Mouse (Mus musculus) layer of hippocampus, postnatal 14 days (tissue): ENCODE measurements around the gene Rfk. TPM values are rescaled to one million over a fixed set of nuclear protein-coding genes. Genes with fewer than 3 reads are reported as not detected.

Experiments used
- DNase-seq, 2 experiments: peaks; one replicate each; pipeline ENCODE4 v3.0.0; 2021 to 2022; ENCODE audit warnings: low spot score in 2 of 2, mixed read lengths in 1 of 2
- total RNA-seq, 2 experiments: library from RNA; stranded (reverse); gene quantifications; 2 replicates each; pipeline ENCODE4 v1.2.3; 2021

Gene Rfk
- total RNA-seq, 2 experiments from 2014 or later, result 58.2 to 61.4 TPM

DNA sequence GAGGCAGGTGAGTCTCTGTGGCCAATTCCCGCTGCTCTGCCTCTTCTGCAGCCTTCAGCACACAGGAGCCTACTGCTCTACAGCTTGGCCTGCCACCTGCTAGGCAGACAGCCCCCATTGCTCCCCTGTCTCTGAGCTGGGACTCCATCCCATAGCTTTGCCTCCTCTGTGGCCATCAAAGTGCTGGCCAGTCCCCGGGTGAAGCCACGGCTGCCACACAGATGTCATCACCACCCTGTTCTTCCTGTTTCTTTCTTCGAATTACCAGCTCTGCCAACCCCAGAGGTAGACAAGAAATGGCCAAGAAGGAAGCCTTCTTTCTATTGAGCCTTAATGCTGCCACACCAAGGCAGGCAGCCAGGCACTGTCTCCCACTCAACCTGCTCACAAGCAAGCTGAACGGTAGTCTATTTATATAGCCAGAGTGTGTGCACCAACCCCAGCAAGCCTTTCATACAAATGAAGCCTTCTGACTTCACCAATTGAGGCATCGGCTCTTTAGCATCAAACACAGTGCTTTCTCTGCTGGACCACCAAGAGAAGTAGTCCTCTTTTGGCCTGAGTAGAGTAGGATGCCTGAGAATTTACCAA is 10.9 kb upstream of the Rfk start:
- no peak for DNase-seq

DNA sequence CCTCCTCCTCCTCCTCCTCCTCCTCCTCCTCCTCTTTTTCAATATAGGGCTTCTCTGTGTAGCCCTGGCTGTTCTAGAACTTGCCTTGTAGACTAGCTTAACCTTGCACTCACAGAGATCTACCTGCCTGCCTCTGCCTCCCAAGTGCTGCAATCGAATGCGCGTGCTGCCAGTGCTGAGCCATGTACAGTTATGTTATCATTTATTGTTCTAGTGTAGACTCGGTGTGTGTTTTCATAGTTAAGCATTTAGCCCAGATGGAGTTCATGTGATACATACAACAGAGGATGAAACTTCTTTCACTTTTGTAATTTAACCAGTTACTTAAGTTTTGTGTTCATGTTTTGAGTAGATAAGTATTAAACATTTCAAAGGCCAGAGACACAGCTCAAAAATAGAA is 8.8 kb upstream of the Rfk start:
- no peak for DNase-seq

DNA sequence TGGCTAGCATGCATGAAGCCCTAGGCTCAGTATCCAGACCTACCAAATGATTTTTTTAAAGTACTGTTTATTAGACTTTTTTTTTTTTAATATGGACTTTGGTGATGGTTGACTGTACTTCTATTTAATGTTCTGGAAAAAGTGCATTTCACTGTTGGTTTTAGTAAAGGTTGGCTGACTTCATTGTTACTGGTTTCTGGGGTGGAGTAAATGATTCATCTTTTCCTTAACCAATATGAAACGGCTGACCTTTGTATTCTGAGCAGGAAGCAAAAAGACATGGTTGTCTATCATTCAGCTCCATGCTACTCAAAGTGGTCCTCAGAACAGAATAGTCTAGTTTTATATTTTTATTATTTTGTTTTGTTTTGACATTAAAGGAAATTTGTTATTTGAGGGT is 8.4 kb upstream of the Rfk start:
- no peak for DNase-seq

DNA sequence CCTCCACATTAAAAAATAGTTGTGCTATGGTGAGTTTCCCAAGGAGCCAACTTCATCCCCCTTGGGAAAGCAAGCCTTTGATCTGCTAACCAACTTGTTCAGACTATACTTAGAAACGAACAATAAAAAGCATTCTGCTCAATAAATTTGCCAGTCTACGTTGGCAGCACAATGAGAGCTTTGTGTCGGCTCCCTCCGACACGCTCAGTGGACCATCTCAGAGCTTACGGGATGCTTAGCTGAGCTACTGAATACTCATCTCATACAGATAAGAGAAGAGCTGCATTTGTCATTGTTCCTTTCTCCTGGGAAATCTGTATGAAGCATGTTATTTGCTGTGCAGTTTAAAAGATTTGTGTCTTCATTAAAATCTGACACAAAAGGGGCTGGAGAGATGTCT is 7.4 kb upstream of the Rfk start:
- DNase-seq, result no peak

GRCm38 (mm10) chr19:17388404-17388803 is 5.4 kb upstream of the Rfk start:
- DNase-seq, result peak in 1 of 2 experiments; percentile 47

DNA sequence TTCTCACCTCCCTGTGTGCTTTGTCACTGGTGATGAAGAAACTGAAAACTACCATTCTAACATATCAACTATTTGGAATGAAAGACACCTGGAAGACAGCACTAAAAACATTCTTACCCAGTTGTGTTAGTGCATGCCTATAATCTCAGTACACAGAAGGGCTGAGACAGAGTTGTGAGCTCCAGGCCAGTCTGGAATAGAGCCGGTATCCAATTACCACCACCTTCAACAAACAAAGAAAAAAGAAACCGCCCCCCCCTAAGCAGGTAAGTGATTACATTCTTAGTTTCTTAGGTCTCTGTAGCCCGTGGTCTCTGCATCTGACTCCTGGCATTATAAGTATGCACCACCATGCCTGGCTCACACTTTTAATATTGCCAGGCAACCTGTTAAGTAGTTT is 977 bp upstream of the Rfk start:
- no peak for DNase-seq

GRCm38 (mm10) chr19:17396802-17397201 is 3.0 kb downstream of the Rfk start:
- DNase-seq, result no peak

- no peak for DNase-seq
Observed at GRCm38 (mm10) chr19:17397922-17398321, 4.1 kb downstream of the Rfk start.

GRCm38 (mm10) chr19:17399965-17400364 is 6.1 kb downstream of the Rfk start:
- DNase-seq, result no peak

GRCm38 (mm10) chr19:17400571-17400970 is 6.7 kb downstream of the Rfk start:
- no peak for DNase-seq

- DNase-seq, result no peak
Observed at GRCm38 (mm10) chr19:17403175-17403574, 9.3 kb downstream of the Rfk start.

- no peak for DNase-seq
Observed at GRCm38 (mm10) chr19:17406823-17407222, 13.0 kb downstream of the Rfk start.

DNA sequence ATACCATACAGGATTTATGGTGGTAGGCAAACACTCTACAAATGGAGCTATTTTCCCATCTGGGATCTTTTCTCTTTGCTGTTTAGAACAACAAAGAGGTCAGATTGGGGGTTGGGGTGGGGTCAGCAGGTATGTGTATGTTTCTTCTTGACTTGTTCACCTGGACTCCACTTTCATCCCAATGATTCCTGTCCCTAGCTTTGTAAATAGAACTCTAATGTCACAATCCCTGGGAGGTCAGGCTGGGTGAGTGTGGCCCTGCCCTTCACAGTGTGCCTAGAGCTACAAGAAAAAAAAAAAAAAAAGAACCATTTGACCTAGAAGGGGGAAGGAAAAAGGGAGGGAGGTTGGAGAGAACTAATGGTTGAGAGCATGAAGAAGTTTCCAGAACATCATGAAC is 14.7 kb downstream of the Rfk start:
- DNase-seq, result no peak

DNA sequence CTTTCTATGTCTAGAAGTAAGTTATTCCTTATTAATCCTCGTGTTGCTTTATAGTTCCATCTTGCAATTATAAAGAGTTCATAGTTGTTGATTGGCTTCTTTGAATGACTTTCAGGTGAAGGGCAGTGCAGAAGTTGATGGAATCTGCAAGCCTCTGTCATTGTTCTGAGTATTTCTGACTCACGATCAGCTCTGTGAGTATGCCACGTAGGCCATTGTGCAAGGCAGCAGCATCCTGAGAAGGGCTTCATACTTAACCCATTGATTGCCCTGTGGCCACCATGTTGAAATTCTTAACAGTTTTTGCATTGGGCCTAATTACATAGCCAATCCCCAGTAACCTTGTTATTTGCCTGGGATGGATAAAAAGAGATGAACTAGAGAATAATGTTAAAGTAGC is 15.5 kb downstream of the Rfk start:
- DNase-seq, result no peak

DNA sequence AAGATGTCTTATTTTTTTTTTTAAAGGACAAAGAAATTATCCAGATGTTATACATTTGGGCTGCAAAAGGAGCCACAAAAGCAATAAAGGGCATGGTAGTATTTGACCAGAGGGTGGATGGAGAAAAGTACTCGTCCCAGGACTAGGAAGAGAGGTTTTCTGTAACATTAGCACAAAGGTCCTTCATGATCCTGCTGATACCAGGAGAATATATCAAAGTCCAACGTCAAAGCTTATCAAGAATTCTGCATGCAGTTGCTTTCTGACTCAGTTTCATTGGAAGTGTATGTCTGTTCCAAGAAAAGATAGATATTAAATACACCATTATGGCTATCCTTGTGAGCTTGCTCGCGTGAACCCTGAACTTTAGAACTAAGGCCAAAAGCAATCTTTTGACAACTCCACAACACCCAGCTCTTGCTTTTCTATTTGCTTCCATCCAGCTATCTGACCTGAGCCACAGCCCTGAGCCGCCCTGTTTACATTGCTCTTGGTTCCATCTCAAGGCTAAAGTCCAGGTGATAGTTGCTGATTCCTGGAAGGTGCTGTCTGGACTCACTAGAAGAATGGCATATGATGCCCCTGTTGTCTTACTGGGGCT is 16.7 kb downstream of the Rfk start:
- DNase-seq, result no peak

- no peak for DNase-seq
Observed at GRCm38 (mm10) chr19:17412915-17413459, 19.1 kb downstream of the Rfk start.

GRCm38 (mm10) chr19:17417855-17418254 is 24.0 kb downstream of the Rfk start:
- no peak for DNase-seq

DNA sequence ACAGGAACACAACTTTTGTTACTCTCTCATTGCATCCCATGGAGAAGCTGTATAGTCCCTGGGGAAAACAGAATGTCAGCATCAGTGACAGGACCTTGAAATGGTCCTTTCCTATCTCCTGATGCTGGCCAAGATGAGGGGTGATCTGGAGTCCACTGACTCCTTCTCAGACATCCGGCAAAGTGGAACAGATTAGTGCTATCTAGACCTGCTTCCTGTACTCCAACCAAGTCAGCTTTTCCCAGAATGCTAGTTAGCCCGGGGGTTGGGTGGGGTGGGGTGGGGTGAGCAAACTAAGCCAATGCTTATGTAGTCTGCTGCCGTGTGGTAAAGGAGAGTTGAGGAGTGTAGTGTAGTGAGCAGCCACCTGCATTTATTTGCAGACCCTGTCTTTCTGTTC is 29.5 kb downstream of the Rfk start:
- DNase-seq, result no peak

- DNase-seq, result no peak
Observed at GRCm38 (mm10) chr19:17427824-17428560, 34.1 kb downstream of the Rfk start.

- no peak for DNase-seq
Observed at GRCm38 (mm10) chr19:17428561-17428914, 34.7 kb downstream of the Rfk start.

DNA sequence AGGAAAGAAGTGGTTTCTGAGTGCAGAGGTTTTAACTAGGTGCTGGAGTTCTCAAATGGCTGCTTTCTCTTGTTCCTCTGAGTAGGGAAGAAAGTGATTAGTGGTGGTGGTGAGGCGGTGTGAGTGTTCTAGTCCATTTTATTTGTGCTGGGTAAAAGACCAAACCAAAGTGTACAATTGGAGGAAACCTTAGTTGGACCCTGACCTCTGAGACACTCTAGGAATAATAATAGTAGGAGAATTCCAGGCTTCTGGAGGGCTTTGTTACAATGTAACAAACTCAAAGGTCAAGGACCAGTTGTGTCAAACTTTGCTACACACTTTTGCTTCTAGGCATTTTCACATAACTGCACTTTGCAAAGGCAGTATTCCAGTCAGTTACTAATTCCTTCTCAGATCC is 42.8 kb downstream of the Rfk start:
- no peak for DNase-seq

- DNase-seq, result no peak
Observed at GRCm38 (mm10) chr19:17439476-17440189, 45.8 kb downstream of the Rfk start.
